Mouse (Mus musculus) heart, embryonic 14.5 days (tissue): ENCODE measurements around the gene Rgs3. TPM values are rescaled to one million over a fixed set of nuclear protein-coding genes. Genes with fewer than 3 reads are reported as not detected.

Experiments used
- ATAC-seq: fragments of 200-750 bp; cut with Nextera tagmentation; 2 replicates; pipeline ENCODE4 v1.8.0; 2017; ENCODE audit warnings: low read depth, moderate TSS enrichment; ENCODE audit not compliant: insufficient number of reproducible peaks, insufficient read depth, low FRiP score
- H3K27ac ChIP-seq, 2 experiments: fragments of 200-500 bp in 1 of 2; fragments of 300-500 bp in 1 of 2; sonication (generic) in 1 of 2; replicated peaks in 1 of 2; 2 replicates each; pipeline ENCODE4 v1.5.1; 2012 to 2014; ENCODE audit warnings: low read depth in 2 of 2, low read length in 2 of 2, control low read depth in 1 of 2, mild to moderate bottlenecking in 1 of 2, mixed read lengths in 1 of 2; ENCODE audit not compliant: control insufficient read depth in 1 of 2, insufficient read depth in 1 of 2
- H3K27me3 ChIP-seq: fragments of 300-500 bp; sonication (generic); 2 replicates; pipeline ENCODE4 v1.6.1; 2014; ENCODE audit warnings: mild to moderate bottlenecking, low read length, control low read depth; ENCODE audit not compliant: control insufficient read depth, insufficient read depth
- H3K36me3 ChIP-seq: fragments of 300-500 bp; sonication (generic); 2 replicates; pipeline ENCODE4 v1.6.1; 2014; ENCODE audit warnings: mild to moderate bottlenecking, control low read depth, low read length, mixed read lengths; ENCODE audit not compliant: control insufficient read depth, insufficient read depth
- H3K4me1 ChIP-seq, 2 experiments: fragments of 200-500 bp in 1 of 2; fragments of 300-500 bp in 1 of 2; sonication (generic) in 1 of 2; 2 replicates each; pipeline ENCODE4 v1.6.1; 2012 to 2014; ENCODE audit warnings: low read length in 2 of 2, control low read depth in 1 of 2, mixed read lengths in 1 of 2; ENCODE audit not compliant: control insufficient read depth in 2 of 2, insufficient read depth in 2 of 2
- H3K4me2 ChIP-seq: fragments of 300-500 bp; sonication (generic); 2 replicates; pipeline ENCODE4 v1.6.1; 2014; ENCODE audit warnings: mild to moderate bottlenecking, low read length
- H3K4me3 ChIP-seq, 2 experiments: fragments of 200-500 bp in 1 of 2; fragments of 300-500 bp in 1 of 2; sonication (generic) in 1 of 2; 2 replicates each; pipeline ENCODE4 v1.5.1; 2012 to 2014; ENCODE audit warnings: low read length in 2 of 2, mild to moderate bottlenecking in 2 of 2, control low read depth in 1 of 2, low read depth in 1 of 2, moderate library complexity in 1 of 2; ENCODE audit not compliant: control insufficient read depth in 1 of 2, insufficient read depth in 1 of 2
- H3K9ac ChIP-seq: fragments of 300-500 bp; sonication (generic); 2 replicates; pipeline ENCODE4 v1.6.1; 2014; ENCODE audit warnings: mild to moderate bottlenecking, low read length
- H3K9me3 ChIP-seq: fragments of 300-500 bp; sonication (generic); 2 replicates; pipeline ENCODE4 v1.6.1; 2016; ENCODE audit warnings: low read length, control low read depth; ENCODE audit not compliant: control insufficient read depth
- WGBS: fragments of 180-500 bp; shearing (Covaris S2); extraction: QIAGEN DNeasy Blood & Tissue Kit; methylation state at CpG from one replicate; pipeline ENCODE4 v1.1.7; 2014; 5-methylcytosine and 5-hydroxymethylcytosine counted together
- polyA plus RNA-seq: library from polyadenylated mRNA; unstranded; fragments of >200 nt; fragmentation: Nextera tagmentation; extraction: Ambion mirVana; gene quantifications from 2 replicates; pipeline ENCODE4 v1.2.1, GENCODE M21; 2014

Rgs3 gene
- polyA plus RNA-seq, 1 experiment from 2014 or later: 70.4 TPM

DNA sequence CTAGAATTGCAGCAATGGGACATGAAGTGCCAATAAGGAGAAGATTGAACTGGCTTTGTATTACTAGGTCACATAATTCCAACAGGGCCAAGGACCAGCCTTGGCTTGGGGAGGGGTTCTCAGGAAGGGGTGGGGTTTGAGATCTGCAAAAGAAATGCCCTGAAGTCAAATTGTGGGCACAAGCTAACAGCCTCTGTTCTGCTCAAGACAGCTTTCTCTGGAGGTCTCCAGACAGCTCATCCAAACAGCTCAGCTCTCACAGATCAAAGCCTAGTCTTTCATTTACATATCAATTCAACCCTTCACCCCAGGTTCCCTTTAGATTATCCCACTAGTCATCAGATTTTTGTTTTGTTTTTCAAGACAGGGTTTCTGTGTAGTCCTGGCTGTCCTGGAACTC, 14.8 kb upstream of the Rgs3 start:
- Histone ChIP-seq H3K4me2 (no peak overlapping the region), H3K4me1 (no peaks in the 10 kb centered on the region), H3K9ac (no peak overlapping the region), H3K36me3 (no peaks in the 10 kb centered on the region), H3K4me3 (no peak overlapping the region), H3K9me3 (no peaks in the 10 kb centered on the region), H3K27ac (no peak overlapping the region), H3K27me3 (no peaks in the 10 kb centered on the region)
- no peak for ATAC-seq

DNA sequence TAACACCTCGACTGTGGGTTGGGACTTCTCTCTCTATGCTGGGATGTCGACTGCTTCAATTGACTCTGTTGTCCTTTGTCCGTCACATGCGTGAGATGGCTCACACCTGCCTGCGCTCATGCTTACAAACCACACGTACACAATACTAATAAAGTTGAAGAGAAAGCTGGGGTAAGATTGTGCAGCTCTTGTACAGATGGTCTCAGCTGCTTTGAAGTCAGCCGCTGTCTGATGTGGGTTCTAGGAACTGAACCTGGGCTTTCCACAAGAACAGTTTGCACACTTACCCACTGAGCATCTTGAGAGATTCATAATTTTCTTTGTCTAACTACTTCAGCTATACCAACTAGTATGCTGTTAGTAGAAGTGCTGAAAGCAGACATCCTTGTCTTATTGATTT, 7.7 kb upstream of the Rgs3 start:
- Histone ChIP-seq H3K4me3 (no peak overlapping the region), H3K9me3 (no peaks in the 10 kb centered on the region), H3K9ac (no peak overlapping the region), H3K4me1 (no peaks in the 10 kb centered on the region), H3K4me2 (no peak overlapping the region), H3K27me3 (no peaks in the 10 kb centered on the region), H3K27ac (no peak overlapping the region), H3K36me3 (no peaks in the 10 kb centered on the region)
- ATAC-seq: no peak
- 77% methylated on average over 7 of the region's 7 CpGs for WGBS

DNA sequence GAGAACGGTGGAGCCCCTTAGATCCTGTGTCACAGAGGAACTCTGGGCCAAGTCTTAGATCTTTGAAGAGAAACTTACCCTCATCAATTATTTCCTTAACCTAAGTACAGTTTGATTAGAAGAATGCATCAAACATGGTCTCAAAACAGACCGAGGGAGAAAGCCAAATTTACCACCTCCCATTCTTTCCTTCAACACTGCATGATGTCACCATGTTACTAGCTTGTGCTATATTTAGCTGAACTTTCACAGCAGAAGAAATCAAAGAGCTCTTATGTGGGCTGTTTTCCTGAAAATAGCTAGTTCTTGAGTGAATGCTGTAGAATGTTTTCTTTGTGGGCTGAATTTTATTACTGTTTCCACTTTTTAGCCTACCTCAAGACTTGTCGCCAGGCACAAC, 2.2 kb upstream of the Rgs3 start:
- Histone ChIP-seq H3K4me3 (no peak overlapping the region), H3K4me1 (peaks cover 8 to 13% of the 10 kb centered on the region in 2 experiments), H3K4me2 (peak overlapping the region; percentile 32), H3K36me3 (no peaks in the 10 kb centered on the region), H3K27ac (peak overlapping the region in 1 of 2 experiments; percentile 59; a peak in 3 of 4 replicates), H3K9ac (no peak overlapping the region), H3K9me3 (no peaks in the 10 kb centered on the region), H3K27me3 (peaks cover 27% of the 10 kb centered on the region)
- 39% methylated on average over 3 of the region's 3 CpGs for WGBS
- 0 out of 2 replicates have a peak, but pooled peaks have one; percentile 40 for ATAC-seq

DNA sequence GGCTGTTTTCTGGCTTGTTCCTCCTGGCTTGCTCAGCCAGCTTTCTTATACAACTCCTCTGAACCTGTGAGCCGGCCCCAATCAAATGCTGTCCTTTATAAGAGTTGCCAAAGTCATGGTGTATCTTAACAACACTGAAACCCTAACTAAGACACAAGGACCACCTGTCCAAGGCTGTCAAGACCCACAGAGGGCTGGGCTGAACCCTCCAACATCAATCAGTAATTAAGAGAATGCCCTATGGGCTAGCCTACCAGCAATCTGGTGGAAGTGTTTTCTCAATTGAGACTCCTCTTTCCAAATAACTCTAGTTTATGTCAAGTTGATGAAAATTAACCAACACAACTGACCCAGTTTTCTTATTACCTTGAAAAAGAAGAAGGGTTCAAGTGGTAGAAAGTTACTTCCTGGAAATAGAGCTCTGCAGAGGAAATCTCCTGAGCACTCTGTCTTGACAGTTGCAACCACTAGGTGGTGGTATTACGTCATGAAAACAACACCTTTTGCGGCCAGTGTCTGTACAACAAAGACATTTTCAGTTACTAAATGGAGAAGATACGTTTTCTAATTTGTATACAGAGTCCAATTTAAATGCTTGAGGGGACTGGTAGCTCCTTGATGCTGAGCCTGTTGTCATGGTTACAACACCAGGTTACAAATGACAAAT, 1.4 kb downstream of the Rgs3 start:
- peaks cover 11 to 17% of the 10 kb centered on the region in 2 experiments for H3K4me1 ChIP-seq
- H3K9me3 ChIP-seq: no peaks in the 10 kb centered on the region
- ATAC-seq: no peak
- H3K4me3 ChIP-seq: no peak overlapping the region
- H3K4me2 ChIP-seq: no peak overlapping the region
- H3K36me3 ChIP-seq: no peaks in the 10 kb centered on the region
- no peak overlapping the region for H3K27ac ChIP-seq
- peaks cover 64% of the 10 kb centered on the region for H3K27me3 ChIP-seq
- 24% methylated on average over 4 of the region's 4 CpGs for WGBS
- H3K9ac ChIP-seq: no peak overlapping the region

DNA sequence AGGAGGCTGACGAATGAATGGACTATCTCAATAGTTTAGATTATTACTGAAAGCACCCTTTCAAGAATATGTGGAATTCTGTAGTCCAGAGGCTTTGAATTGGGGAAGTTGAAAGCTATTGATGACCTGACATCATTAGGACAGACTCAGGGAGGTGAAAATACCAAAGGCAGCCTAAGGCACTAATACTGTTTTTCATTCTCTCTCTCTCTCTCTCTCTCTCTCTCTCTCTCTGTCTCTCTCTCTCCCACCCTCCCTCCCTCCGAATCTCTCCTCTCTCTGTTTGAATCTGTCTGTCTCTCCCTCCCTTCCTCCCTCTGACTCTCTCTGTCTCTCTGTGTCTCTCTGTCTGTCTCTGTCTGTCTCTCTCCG, 2.0 kb downstream of the Rgs3 start:
- peaks cover 16 to 22% of the 10 kb centered on the region in 2 experiments for H3K4me1 ChIP-seq
- peaks cover 69% of the 10 kb centered on the region for H3K27me3 ChIP-seq
- no peak overlapping the region for H3K27ac ChIP-seq
- 50% methylated on average over 3 of the region's 3 CpGs for WGBS
- H3K9me3 ChIP-seq: no peaks in the 10 kb centered on the region
- H3K4me3 ChIP-seq: no peak overlapping the region
- H3K36me3 ChIP-seq: no peaks in the 10 kb centered on the region
- ATAC-seq: no peak
- no peak overlapping the region for H3K9ac ChIP-seq
- no peak overlapping the region for H3K4me2 ChIP-seq

DNA sequence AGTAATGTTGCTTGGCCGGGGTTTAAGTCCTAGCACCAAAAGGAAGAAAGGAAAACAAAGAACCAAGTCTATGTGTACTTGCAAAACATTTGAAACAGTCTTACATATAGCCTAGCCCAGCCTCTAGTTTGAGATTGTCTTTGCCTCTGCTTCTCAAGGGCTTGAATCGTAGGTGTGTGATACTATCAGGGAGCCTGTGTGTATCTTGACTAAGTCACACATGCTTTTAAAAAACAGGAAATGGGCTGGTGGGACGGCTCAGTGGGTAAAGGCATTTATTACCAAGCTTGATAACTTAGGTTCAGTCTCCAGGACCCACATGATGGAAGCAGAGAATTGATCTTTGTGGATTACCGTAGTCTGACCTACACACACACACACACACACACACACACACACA, 2.4 kb downstream of the Rgs3 start:
- Histone ChIP-seq H3K27me3 (peaks cover 71% of the 10 kb centered on the region), H3K4me3 (no peak overlapping the region), H3K4me1 (peaks cover 16 to 23% of the 10 kb centered on the region in 2 experiments), H3K4me2 (no peak overlapping the region), H3K27ac (no peak overlapping the region), H3K9ac (no peak overlapping the region), H3K36me3 (no peaks in the 10 kb centered on the region), H3K9me3 (no peaks in the 10 kb centered on the region)
- 59% methylated on average over 4 of the region's 4 CpGs for WGBS
- no peak for ATAC-seq

DNA sequence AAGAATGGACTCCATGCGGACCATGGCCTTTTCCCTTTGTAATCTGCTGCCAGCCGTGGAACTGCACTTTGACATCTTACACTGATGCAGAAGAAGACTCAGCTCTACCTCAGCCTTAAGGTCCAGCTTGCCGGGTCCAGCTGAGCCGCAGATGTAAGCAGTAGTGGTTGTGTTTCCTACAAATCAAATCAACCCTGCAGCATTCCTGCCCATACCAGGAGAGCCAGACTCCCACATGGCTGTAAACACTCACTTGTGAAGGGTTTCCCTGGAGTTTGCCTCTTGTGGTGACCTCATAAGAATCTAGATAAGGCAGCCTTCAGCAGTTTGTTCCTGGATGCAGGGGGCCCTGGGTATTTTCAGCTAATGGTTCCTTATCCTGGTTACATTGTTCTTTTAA, 6.9 kb downstream of the Rgs3 start:
- 25% methylated on average over 4 of the region's 4 CpGs for WGBS
- H3K9me3 ChIP-seq: no peaks in the 10 kb centered on the region
- ATAC-seq: no peak
- H3K4me1 ChIP-seq: peaks cover 18 to 20% of the 10 kb centered on the region in 2 experiments
- no peaks in the 10 kb centered on the region for H3K36me3 ChIP-seq
- H3K4me2 ChIP-seq: no peak overlapping the region
- H3K27me3 ChIP-seq: peaks cover 84% of the 10 kb centered on the region
- H3K27ac ChIP-seq: peak overlapping the region; percentile 48 to 53; a peak in 3 of 4 replicates
- no peak overlapping the region for H3K9ac ChIP-seq
- no peak overlapping the region for H3K4me3 ChIP-seq

DNA sequence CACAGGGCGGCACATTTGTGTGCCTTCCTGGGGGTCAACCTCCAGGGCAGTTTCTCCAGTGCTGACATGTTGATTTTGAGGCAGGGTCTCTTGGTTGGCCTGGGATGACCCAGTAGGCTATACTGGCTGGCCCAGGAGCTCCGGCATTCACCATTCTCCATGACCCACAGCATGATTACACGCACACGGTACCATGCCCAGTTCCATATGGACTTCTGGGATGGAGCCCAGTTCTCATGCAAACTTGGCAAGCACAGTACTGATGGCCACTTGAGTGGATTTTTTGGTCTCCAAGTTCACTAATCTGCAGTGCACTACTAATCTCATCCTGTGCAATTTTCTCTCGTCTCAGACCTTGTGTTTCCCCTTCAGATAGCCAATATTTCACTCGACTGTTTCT, 8.0 kb downstream of the Rgs3 start:
- H3K9me3 ChIP-seq: no peaks in the 10 kb centered on the region
- no peak overlapping the region for H3K27ac ChIP-seq
- H3K4me2 ChIP-seq: no peak overlapping the region
- H3K4me1 ChIP-seq: peaks cover 18 to 20% of the 10 kb centered on the region in 2 experiments
- H3K4me3 ChIP-seq: no peak overlapping the region
- H3K36me3 ChIP-seq: no peaks in the 10 kb centered on the region
- no peak overlapping the region for H3K9ac ChIP-seq
- peaks cover 86% of the 10 kb centered on the region for H3K27me3 ChIP-seq
- no peak for ATAC-seq
- 78% methylated on average over 6 of the region's 6 CpGs for WGBS
